Mouse (Mus musculus): ENCODE results near the gene Ak3. TPM values are rescaled to one million over a fixed set of nuclear protein-coding genes. Genes with fewer than 3 reads are reported as not detected.

Ak3 gene
- polyA plus RNA-seq, 1 experiment, result 5.4 TPM

DNA sequence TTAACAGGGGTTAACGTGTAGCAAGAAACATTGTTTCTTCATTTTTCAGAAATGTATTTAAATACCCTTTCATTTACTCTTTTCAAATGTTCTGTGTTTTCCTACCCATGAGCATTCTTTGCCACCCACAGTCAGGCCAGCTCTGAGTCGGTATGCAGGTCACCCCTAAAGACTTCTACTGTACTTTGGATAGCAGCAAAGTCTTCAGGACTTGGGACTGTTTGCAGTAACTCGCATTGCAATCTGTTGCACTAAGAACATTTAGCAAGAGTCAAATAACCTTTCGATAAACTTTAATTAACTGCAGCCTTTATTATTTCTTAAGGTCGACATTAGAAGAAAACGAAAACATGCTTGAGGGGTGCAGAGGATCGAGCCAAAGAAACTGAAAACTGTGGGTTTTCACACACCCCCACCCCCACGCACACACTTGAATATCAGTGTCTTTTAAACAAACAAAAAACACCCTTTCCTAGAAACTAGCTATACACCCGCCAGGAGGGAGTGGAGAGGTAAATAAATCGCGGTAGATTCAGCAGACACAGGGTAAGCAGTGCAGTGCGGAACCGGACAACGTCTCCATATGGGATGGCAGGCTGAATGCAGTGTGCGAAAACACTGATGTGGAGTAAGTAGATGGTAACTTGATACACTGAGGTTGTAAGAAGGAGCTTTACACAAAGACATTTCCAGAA lies 1.7 kb downstream of the Ak3 start:
- Histone ChIP-seq H3K4me3 (replicated peaks) (peak overlapping the region; percentile 99), H3K36me3 (replicated peaks; ENCODE audit: low read length) (peaks cover 36% of the 10 kb centered on the region), H3K9me3 (peaks cover 6% of the 10 kb centered on the region), H3K4me1 (peaks cover 45% of the 10 kb centered on the region), H3K27me3 (replicated peaks) (no peaks in the 10 kb centered on the region)
- TF ChIP-seq FLI1 (IDR thresholded peaks at IDR 0.05; ENCODE audit: low read length) (no peak), GATA1 (IDR thresholded peaks at IDR 0.05; ENCODE audit: borderline replicate concordance, low read length) (no peak)

DNA sequence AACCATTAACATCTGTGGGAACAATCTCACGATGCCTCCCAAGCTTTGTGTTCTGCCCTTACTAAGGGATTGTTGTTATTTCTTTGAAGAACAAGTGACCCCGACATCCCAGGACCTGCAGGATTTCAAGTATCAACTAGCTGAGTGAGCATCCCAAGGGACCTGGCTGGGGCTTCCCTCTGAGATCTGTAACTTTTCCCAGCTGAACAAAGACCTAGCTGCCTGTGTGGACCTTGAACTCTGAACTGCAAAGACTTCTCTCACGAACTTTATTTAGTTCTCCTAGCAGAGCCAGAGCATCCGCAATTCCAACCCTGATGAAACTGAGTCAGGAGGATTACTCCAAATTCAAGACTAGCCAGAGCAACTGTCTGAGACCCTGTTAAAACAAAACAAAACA lies 2.4 kb downstream of the Ak3 start:
- H3K9me3 ChIP-seq, result peaks cover 10% of the 10 kb centered on the region
- no peaks in the 10 kb centered on the region for H3K27me3 ChIP-seq (replicated peaks)
- no peak overlapping the region for H3K4me3 ChIP-seq (replicated peaks)
- peaks cover 45% of the 10 kb centered on the region for H3K4me1 ChIP-seq
- H3K36me3 ChIP-seq (replicated peaks; ENCODE audit: low read length), result peaks cover 41% of the 10 kb centered on the region
- no peak for TF ChIP-seq FLI1 (IDR thresholded peaks at IDR 0.05; ENCODE audit: low read length)
- no peak for TF ChIP-seq GATA1 (IDR thresholded peaks at IDR 0.05; ENCODE audit: borderline replicate concordance, low read length)

DNA sequence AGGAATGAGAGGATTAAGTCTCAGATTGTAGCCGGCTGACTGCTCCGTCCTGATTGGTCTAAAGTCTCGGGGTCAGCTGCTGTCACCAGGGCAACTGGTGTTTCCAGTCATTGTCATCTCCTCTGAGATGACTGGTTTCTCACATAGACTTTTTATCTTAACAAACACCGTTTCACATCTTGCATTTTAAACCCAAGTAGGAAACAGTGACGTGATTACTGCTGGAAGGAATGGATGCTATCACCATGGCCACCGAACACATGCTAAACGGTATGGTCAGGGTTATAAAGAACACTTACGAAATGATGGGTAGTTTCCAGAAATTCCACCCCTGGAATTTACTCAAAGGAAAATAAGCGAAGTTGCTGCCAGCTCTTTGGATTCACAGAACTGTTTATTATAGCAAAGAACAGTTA lies 3.4 kb downstream of the Ak3 start:
- peaks cover 16% of the 10 kb centered on the region for H3K9me3 ChIP-seq
- no peak overlapping the region for H3K4me3 ChIP-seq (replicated peaks)
- H3K4me1 ChIP-seq, result peaks cover 48% of the 10 kb centered on the region
- H3K27me3 ChIP-seq (replicated peaks), result no peaks in the 10 kb centered on the region
- TF ChIP-seq GATA1 (IDR thresholded peaks at IDR 0.05; ENCODE audit: borderline replicate concordance, low read length) (no peak), FLI1 (IDR thresholded peaks at IDR 0.05; ENCODE audit: low read length) (no peak)
- peaks cover 50% of the 10 kb centered on the region for H3K36me3 ChIP-seq (replicated peaks; ENCODE audit: low read length)

DNA sequence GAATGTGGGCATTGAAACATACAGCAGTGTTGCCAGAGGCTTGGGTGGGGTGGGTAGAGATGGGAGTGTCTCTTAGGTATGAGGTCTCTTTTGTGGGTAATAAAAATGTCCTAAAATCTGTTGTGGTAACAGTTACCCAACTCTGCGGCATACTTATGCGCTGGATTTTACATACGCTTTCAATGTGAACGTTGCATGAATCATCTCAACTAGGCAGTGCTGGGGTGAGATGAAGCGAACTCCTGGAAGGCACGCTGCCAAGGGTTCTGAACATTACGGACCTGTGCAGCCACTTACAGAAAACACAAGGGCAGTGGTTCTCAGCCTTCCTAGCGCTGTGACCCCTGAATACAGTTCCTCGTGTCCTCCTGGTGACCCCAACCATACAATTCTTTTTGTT lies 5.1 kb downstream of the Ak3 start:
- TF ChIP-seq GATA1 (IDR thresholded peaks at IDR 0.05; ENCODE audit: borderline replicate concordance, low read length) (no peak), FLI1 (IDR thresholded peaks at IDR 0.05; ENCODE audit: low read length) (no peak)
- H3K36me3 ChIP-seq (replicated peaks; ENCODE audit: low read length), result peaks cover 65% of the 10 kb centered on the region
- H3K4me1 ChIP-seq, result peaks cover 33% of the 10 kb centered on the region
- H3K4me3 ChIP-seq (replicated peaks), result no peak overlapping the region
- no peaks in the 10 kb centered on the region for H3K27me3 ChIP-seq (replicated peaks)
- H3K9me3 ChIP-seq, result peaks cover 16% of the 10 kb centered on the region

DNA sequence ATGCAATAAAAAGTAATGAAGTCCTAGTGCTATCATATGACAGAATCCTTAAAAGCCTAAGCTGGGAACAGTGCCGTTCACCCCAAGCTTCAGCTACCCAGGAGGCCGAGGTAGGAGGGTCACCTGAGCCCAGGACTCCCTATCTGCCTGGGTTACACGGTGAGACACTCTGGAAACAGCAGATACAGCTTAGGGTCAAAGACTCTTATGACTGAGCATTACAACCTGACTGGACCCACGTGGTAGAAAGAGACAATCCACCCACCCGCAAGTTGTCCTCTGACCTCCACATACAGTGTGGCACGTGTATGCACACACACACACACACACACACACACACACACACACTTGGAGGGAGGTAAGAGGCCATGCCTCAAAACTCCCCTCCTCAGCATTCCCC lies 5.6 kb downstream of the Ak3 start:
- peaks cover 33% of the 10 kb centered on the region for H3K4me1 ChIP-seq
- TF ChIP-seq FLI1 (IDR thresholded peaks at IDR 0.05; ENCODE audit: low read length) (no peak), GATA1 (IDR thresholded peaks at IDR 0.05; ENCODE audit: borderline replicate concordance, low read length) (no peak)
- peaks cover 70% of the 10 kb centered on the region for H3K36me3 ChIP-seq (replicated peaks; ENCODE audit: low read length)
- no peak overlapping the region for H3K4me3 ChIP-seq (replicated peaks)
- H3K9me3 ChIP-seq, result peaks cover 16% of the 10 kb centered on the region
- no peaks in the 10 kb centered on the region for H3K27me3 ChIP-seq (replicated peaks)

DNA sequence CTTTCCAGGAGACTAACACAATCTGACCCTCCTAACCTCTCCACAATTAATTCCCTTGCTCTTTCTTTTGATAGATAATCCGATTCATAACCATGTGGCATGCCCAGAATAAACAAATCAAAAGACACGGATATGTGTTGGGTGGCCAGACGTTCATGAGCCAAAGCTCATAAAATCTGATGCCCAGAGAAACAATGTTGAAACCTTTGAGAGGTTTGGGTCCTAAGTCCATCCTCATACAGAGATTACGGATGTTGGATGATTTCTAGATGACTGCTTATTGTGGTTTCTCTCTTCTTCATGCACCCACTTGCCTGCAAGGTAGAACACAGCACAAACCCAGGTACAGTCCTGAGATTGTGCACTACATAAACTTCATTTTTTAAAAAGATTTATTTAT lies 7.6 kb downstream of the Ak3 start:
- H3K36me3 ChIP-seq (replicated peaks; ENCODE audit: low read length), result peaks cover 85% of the 10 kb centered on the region
- no peak overlapping the region for H3K4me3 ChIP-seq (replicated peaks)
- H3K9me3 ChIP-seq, result peaks cover 16% of the 10 kb centered on the region
- no peaks in the 10 kb centered on the region for H3K27me3 ChIP-seq (replicated peaks)
- TF ChIP-seq FLI1 (IDR thresholded peaks at IDR 0.05; ENCODE audit: low read length) (no peak), GATA1 (IDR thresholded peaks at IDR 0.05; ENCODE audit: borderline replicate concordance, low read length) (no peak)
- H3K4me1 ChIP-seq, result peaks cover 19% of the 10 kb centered on the region

DNA sequence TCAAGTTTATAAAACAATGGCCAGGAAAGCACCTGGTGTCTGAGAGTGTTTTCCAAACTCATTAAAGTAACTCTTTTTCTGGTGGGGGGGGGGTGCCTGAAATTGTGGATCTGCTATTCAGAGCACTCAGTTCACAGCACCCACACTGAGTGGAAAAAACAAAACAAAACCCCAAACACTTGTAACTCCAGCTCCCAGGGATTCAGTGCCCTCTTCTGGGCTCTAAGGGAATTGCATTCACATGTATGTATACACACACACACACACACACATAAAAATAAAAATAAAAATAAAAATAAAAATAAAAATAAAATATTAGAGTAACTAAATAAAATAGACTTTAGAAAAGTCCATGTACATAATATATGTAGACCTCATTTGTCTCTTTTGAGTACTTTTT lies 8.4 kb downstream of the Ak3 start:
- Histone ChIP-seq H3K4me1 (peaks cover 21% of the 10 kb centered on the region), H3K27me3 (replicated peaks) (no peaks in the 10 kb centered on the region), H3K9me3 (peaks cover 16% of the 10 kb centered on the region), H3K36me3 (replicated peaks; ENCODE audit: low read length) (peaks cover 91% of the 10 kb centered on the region), H3K4me3 (replicated peaks) (no peak overlapping the region)
- TF ChIP-seq GATA1 (IDR thresholded peaks at IDR 0.05; ENCODE audit: borderline replicate concordance, low read length), result no peak

DNA sequence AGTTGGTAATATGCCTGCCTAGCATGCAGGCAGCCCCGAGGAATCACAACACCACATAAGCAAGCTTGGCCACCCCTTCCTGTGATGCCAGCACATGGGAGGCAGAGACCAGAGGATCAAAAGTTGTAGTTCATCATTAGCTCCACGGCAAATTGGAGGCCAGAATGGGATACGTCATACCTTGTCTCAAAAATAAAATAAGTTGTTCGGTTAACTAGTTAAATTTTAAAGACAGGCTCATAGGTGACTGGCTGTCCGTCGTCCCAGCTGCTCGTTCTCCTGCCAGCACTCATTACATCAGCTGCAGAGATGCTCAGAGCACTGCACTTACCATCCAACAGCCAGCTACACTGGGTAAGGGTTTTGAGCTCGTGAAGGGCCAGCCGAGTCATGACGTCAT lies 10.2 kb downstream of the Ak3 start:
- TF ChIP-seq GATA1 (IDR thresholded peaks at IDR 0.05; ENCODE audit: borderline replicate concordance, low read length) (no peak), FLI1 (IDR thresholded peaks at IDR 0.05; ENCODE audit: low read length) (no peak)
- peaks cover 16% of the 10 kb centered on the region for H3K9me3 ChIP-seq
- H3K4me1 ChIP-seq, result peaks cover 24% of the 10 kb centered on the region
- H3K27me3 ChIP-seq (replicated peaks), result no peaks in the 10 kb centered on the region
- H3K4me3 ChIP-seq (replicated peaks), result no peak overlapping the region
- H3K36me3 ChIP-seq (replicated peaks; ENCODE audit: low read length), result peaks cover 91% of the 10 kb centered on the region

DNA sequence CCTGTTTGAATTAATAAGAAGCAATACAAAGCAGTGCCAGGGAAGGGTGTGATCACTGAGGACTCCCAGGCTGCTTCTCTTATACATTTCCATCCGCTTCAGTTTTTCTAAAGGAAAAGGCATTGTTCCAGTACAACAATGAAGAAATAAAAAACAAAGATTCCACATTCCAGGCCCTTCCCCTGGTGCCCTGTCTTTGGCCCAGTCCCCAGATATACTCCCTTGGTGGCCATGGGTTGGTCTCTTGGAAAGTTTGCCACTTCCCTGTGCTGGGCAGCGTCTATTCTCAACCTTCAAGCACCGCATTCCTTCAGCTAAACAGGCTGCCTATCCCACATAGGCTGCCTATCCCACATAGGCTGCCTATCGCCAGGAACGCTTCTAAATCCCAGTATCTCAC lies 10.7 kb downstream of the Ak3 start:
- no peak overlapping the region for H3K4me3 ChIP-seq (replicated peaks)
- peaks cover 27% of the 10 kb centered on the region for H3K4me1 ChIP-seq
- peaks cover 91% of the 10 kb centered on the region for H3K36me3 ChIP-seq (replicated peaks; ENCODE audit: low read length)
- H3K9me3 ChIP-seq, result peaks cover 16% of the 10 kb centered on the region
- no peaks in the 10 kb centered on the region for H3K27me3 ChIP-seq (replicated peaks)
- no peak for TF ChIP-seq FLI1 (IDR thresholded peaks at IDR 0.05; ENCODE audit: low read length)
- TF ChIP-seq GATA1 (IDR thresholded peaks at IDR 0.05; ENCODE audit: borderline replicate concordance, low read length), result no peak

DNA sequence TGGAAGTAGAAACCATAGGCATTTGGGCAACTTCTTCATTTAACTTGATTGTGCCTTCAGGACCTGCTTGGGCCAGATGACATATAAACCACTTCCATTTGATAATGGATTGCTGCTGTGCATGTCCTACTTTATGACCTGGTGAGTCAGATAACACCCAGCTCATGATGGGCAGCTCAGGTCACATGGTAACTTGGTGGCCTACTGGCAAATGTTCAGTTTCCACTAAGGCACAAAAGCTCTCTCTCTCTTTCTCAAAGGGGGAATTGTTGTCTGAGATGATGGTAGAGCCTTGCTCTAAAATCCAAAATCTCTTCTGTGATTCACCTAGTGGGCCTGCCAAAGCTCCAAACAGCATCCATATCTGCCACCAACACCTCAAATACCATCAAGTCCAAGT lies 15.1 kb downstream of the Ak3 start:
- TF ChIP-seq FLI1 (IDR thresholded peaks at IDR 0.05; ENCODE audit: low read length) (no peak), GATA1 (IDR thresholded peaks at IDR 0.05; ENCODE audit: borderline replicate concordance, low read length) (no peak)
- Histone ChIP-seq H3K27me3 (replicated peaks) (no peaks in the 10 kb centered on the region), H3K36me3 (replicated peaks; ENCODE audit: low read length) (peaks cover 82% of the 10 kb centered on the region)

More for the DNA sequence above, 15.1 kb downstream of the Ak3 start:
- Histone ChIP-seq H3K4me3 (replicated peaks) (no peak overlapping the region), H3K4me1 (peaks cover 24% of the 10 kb centered on the region), H3K9me3 (no peaks in the 10 kb centered on the region)
